Mouse (Mus musculus): ENCODE data around the gene Nat8f2.
"Not testable (repeated sequence)": the region's sequence is repeated elsewhere in the genome, so short reads cannot be mapped to it uniquely, and the experiment has no call there.

The Nat8f2 gene

GRCm38 (mm10) chr6:85864900-85865639, 3.9 kb downstream of the Nat8f2 start:
- DNase-seq (ENCODE audit: low read depth, low spot score) = not testable (repeated sequence)

GRCm38 (mm10) chr6:85863840-85864239, 5.1 kb downstream of the Nat8f2 start:
- DNase-seq (ENCODE audit: low read depth, low spot score) = no peak

GRCm38 (mm10) chr6:85863136-85863535, 5.8 kb downstream of the Nat8f2 start:
- DNase-seq (ENCODE audit: low read depth, low spot score) = no peak

- no peak for DNase-seq (ENCODE audit: low read depth, low spot score)
These were observed 6.4 kb downstream of the Nat8f2 start for GRCm38 (mm10) chr6:85862565-85862964.

- no peak for DNase-seq (ENCODE audit: low read depth, low spot score)
These were observed 7.7 kb downstream of the Nat8f2 start for GRCm38 (mm10) chr6:85861247-85861646.

GRCm38 (mm10) chr6:85856194-85856678, 12.7 kb downstream of the Nat8f2 start:
- no peak for DNase-seq (ENCODE audit: low read depth, low spot score)

GRCm38 (mm10) chr6:85853481-85853880, 15.5 kb downstream of the Nat8f2 start:
- peak; percentile 9 for DNase-seq (ENCODE audit: low read depth, low spot score)

- no peak for DNase-seq (ENCODE audit: low read depth, low spot score)
These were observed 17.7 kb downstream of the Nat8f2 start for GRCm38 (mm10) chr6:85851062-85851773.

- DNase-seq (ENCODE audit: low read depth, low spot score) = peak; percentile 87
These were observed 19.7 kb downstream of the Nat8f2 start for GRCm38 (mm10) chr6:85849240-85849639.

- peak; percentile 62 for DNase-seq (ENCODE audit: low read depth, low spot score)
These were observed 20.8 kb downstream of the Nat8f2 start for GRCm38 (mm10) chr6:85848140-85848539.

GRCm38 (mm10) chr6:85846921-85847320, 22.0 kb downstream of the Nat8f2 start:
- no peak for DNase-seq (ENCODE audit: low read depth, low spot score)

- peak; percentile 82 for DNase-seq (ENCODE audit: low read depth, low spot score)
These were observed 25.1 kb downstream of the Nat8f2 start for GRCm38 (mm10) chr6:85843677-85844458.

- DNase-seq (ENCODE audit: low read depth, low spot score) = no peak
These were observed 29.0 kb downstream of the Nat8f2 start for GRCm38 (mm10) chr6:85839982-85840381.

- DNase-seq (ENCODE audit: low read depth, low spot score) = no peak
These were observed 30.3 kb downstream of the Nat8f2 start for GRCm38 (mm10) chr6:85838674-85839073.

- DNase-seq (ENCODE audit: low read depth, low spot score) = peak; percentile 36
These were observed 31.7 kb downstream of the Nat8f2 start for GRCm38 (mm10) chr6:85837307-85837706.

GRCm38 (mm10) chr6:85836827-85837226, 32.1 kb downstream of the Nat8f2 start:
- peak; percentile 56 for DNase-seq (ENCODE audit: low read depth, low spot score)

- not testable (repeated sequence) for DNase-seq (ENCODE audit: low read depth, low spot score)
These were observed 32.9 kb downstream of the Nat8f2 start for GRCm38 (mm10) chr6:85836098-85836497.

GRCm38 (mm10) chr6:85835104-85835503, 33.9 kb downstream of the Nat8f2 start:
- not testable (repeated sequence) for DNase-seq (ENCODE audit: low read depth, low spot score)

- not testable (repeated sequence) for DNase-seq (ENCODE audit: low read depth, low spot score)
These were observed 34.4 kb downstream of the Nat8f2 start for GRCm38 (mm10) chr6:85834504-85835100.

- no peak for DNase-seq (ENCODE audit: low read depth, low spot score)
These were observed 37.1 kb downstream of the Nat8f2 start, which contains the start of gene Nat8 for GRCm38 (mm10) chr6:85831796-85832321. TSS of gene Nat8 (minus strand) at chr6:85832082.

GRCm38 (mm10) chr6:85829462-85829861, 39.5 kb downstream of the Nat8f2 start:
- DNase-seq (ENCODE audit: low read depth, low spot score) = no peak
